Mouse (Mus musculus): ENCODE data around the gene Ciita. TPM values are rescaled to one million over a fixed set of nuclear protein-coding genes. Genes with fewer than 3 reads are reported as not detected.

Gene Ciita
- polyA plus RNA-seq, 1 experiment from 2014 or later, result 0.53 TPM

GRCm38 (mm10) chr16:10570708-10571107 lies 90.8 kb downstream of the Ciita start:
- Histone ChIP-seq H3K9ac (ENCODE audit: low read depth, low read length) (no peak overlapping the region), H3K4me1 (ENCODE audit: control insufficient read depth, insufficient read depth, low read length) (no peaks in the 10 kb centered on the region), H3K36me3 (ENCODE audit: control insufficient read depth, insufficient read depth, low read length) (peaks cover 27% of the 10 kb centered on the region; the same call in 1 of the 2 replicates), H3K4me2 (ENCODE audit: low read length) (no peak overlapping the region), H3K4me3 (ENCODE audit: low read depth, low read length) (no peak overlapping the region), H3K27ac (ENCODE audit: low read length) (no peak overlapping the region), H3K9me3 (replicated peaks; ENCODE audit: control insufficient read depth, low read length, poor library complexity, severe bottlenecking) (no peaks in the 10 kb centered on the region), H3K27me3 (ENCODE audit: control insufficient read depth, insufficient read depth, low read depth, low read length) (no peaks in the 10 kb centered on the region)
- ATAC-seq, result no peak
- 83% methylated on average over 1 of the region's 1 CpGs for WGBS

GRCm38 (mm10) chr16:10571820-10572219 lies 92.0 kb downstream of the Ciita start:
- Histone ChIP-seq H3K4me3 (ENCODE audit: low read depth, low read length) (no peak overlapping the region), H3K36me3 (ENCODE audit: control insufficient read depth, insufficient read depth, low read length) (peaks cover 31% of the 10 kb centered on the region), H3K9me3 (replicated peaks; ENCODE audit: control insufficient read depth, low read length, poor library complexity, severe bottlenecking) (no peaks in the 10 kb centered on the region), H3K27ac (ENCODE audit: low read length) (no peak overlapping the region), H3K27me3 (ENCODE audit: control insufficient read depth, insufficient read depth, low read depth, low read length) (no peaks in the 10 kb centered on the region), H3K4me1 (ENCODE audit: control insufficient read depth, insufficient read depth, low read length) (no peaks in the 10 kb centered on the region), H3K4me2 (ENCODE audit: low read length) (no peak overlapping the region), H3K9ac (ENCODE audit: low read depth, low read length) (no peak overlapping the region)
- no peak for ATAC-seq
- 47% methylated on average over 2 of the region's 2 CpGs for WGBS

GRCm38 (mm10) chr16:10574936-10575335 lies 95.1 kb downstream of the Ciita start:
- peaks cover 43% of the 10 kb centered on the region for H3K36me3 ChIP-seq (ENCODE audit: control insufficient read depth, insufficient read depth, low read length)
- H3K4me2 ChIP-seq (ENCODE audit: low read length), result no peak overlapping the region
- ATAC-seq, result no peak
- H3K27ac ChIP-seq (ENCODE audit: low read length), result no peak overlapping the region
- H3K4me1 ChIP-seq (ENCODE audit: control insufficient read depth, insufficient read depth, low read length), result no peaks in the 10 kb centered on the region
- no peak overlapping the region for H3K4me3 ChIP-seq (ENCODE audit: low read depth, low read length)
- no peak overlapping the region for H3K9ac ChIP-seq (ENCODE audit: low read depth, low read length)
- 74% methylated on average over 2 of the region's 2 CpGs for WGBS
- H3K9me3 ChIP-seq (replicated peaks; ENCODE audit: control insufficient read depth, low read length, poor library complexity, severe bottlenecking), result no peaks in the 10 kb centered on the region
- H3K27me3 ChIP-seq (ENCODE audit: control insufficient read depth, insufficient read depth, low read depth, low read length), result no peaks in the 10 kb centered on the region

GRCm38 (mm10) chr16:10575915-10576314 lies 96.1 kb downstream of the Ciita start:
- 88% methylated on average over 4 of the region's 4 CpGs for WGBS
- no peak overlapping the region for H3K4me2 ChIP-seq (ENCODE audit: low read length)
- no peaks in the 10 kb centered on the region for H3K4me1 ChIP-seq (ENCODE audit: control insufficient read depth, insufficient read depth, low read length)
- no peaks in the 10 kb centered on the region for H3K9me3 ChIP-seq (replicated peaks; ENCODE audit: control insufficient read depth, low read length, poor library complexity, severe bottlenecking)
- no peak overlapping the region for H3K9ac ChIP-seq (ENCODE audit: low read depth, low read length)
- H3K4me3 ChIP-seq (ENCODE audit: low read depth, low read length), result no peak overlapping the region
- no peaks in the 10 kb centered on the region for H3K27me3 ChIP-seq (ENCODE audit: control insufficient read depth, insufficient read depth, low read depth, low read length)
- ATAC-seq, result no peak
- no peak overlapping the region for H3K27ac ChIP-seq (ENCODE audit: low read length)
- H3K36me3 ChIP-seq (ENCODE audit: control insufficient read depth, insufficient read depth, low read length), result peaks cover 47% of the 10 kb centered on the region

- Histone ChIP-seq H3K27ac (ENCODE audit: low read length) (no peak overlapping the region), H3K4me1 (ENCODE audit: control insufficient read depth, insufficient read depth, low read length) (no peaks in the 10 kb centered on the region), H3K27me3 (ENCODE audit: control insufficient read depth, insufficient read depth, low read depth, low read length) (no peaks in the 10 kb centered on the region), H3K4me2 (ENCODE audit: low read length) (no peak overlapping the region), H3K9me3 (replicated peaks; ENCODE audit: control insufficient read depth, low read length, poor library complexity, severe bottlenecking) (no peaks in the 10 kb centered on the region), H3K9ac (ENCODE audit: low read depth, low read length) (no peak overlapping the region), H3K36me3 (ENCODE audit: control insufficient read depth, insufficient read depth, low read length) (peaks cover 52% of the 10 kb centered on the region), H3K4me3 (ENCODE audit: low read depth, low read length) (no peak overlapping the region)
- 86% methylated on average over 5 of the region's 5 CpGs for WGBS
- no peak for ATAC-seq
Measured at GRCm38 (mm10) chr16:10577548-10577947, 97.7 kb downstream of the Ciita start.

Other genes starting within 250 kb of the Ciita start
- 10.8 and 18.8 TPM in 2 replicates for gene Emp2, start 166.1 kb upstream of the Ciita start, polyA plus RNA-seq (2015; fragmentation: Nextera tagmentation; extraction: Ambion mirVana)
- 12.9 and 18.3 TPM in 2 replicates for gene Tekt5, start 84.6 kb upstream of the Ciita start, polyA plus RNA-seq (2015; fragmentation: Nextera tagmentation; extraction: Ambion mirVana)
- 43.6 and 45.3 TPM in 2 replicates for gene Nubp1, start 68.1 kb upstream of the Ciita start, polyA plus RNA-seq (2015; fragmentation: Nextera tagmentation; extraction: Ambion mirVana)
- 54.2 and 54.7 TPM in 2 replicates for gene Tvp23a, start 32.7 kb upstream of the Ciita start, polyA plus RNA-seq (2015; fragmentation: Nextera tagmentation; extraction: Ambion mirVana)
- 12.7 and 13.3 TPM in 2 replicates for gene Dexi, start 63.0 kb downstream of the Ciita start, polyA plus RNA-seq (2015; fragmentation: Nextera tagmentation; extraction: Ambion mirVana)
- gene Clec16a, start 65.3 kb downstream of the Ciita start, polyA plus RNA-seq (2015; fragmentation: Nextera tagmentation; extraction: Ambion mirVana), result 70.0 and 74.0 TPM in 2 replicates